Mouse (Mus musculus): ENCODE data around the gene Sox6. TPM values are rescaled to one million over a fixed set of nuclear protein-coding genes. Genes with fewer than 3 reads are reported as not detected.

Sox6 gene
- polyA plus RNA-seq, 1 experiment, result 2.9 TPM

DNA sequence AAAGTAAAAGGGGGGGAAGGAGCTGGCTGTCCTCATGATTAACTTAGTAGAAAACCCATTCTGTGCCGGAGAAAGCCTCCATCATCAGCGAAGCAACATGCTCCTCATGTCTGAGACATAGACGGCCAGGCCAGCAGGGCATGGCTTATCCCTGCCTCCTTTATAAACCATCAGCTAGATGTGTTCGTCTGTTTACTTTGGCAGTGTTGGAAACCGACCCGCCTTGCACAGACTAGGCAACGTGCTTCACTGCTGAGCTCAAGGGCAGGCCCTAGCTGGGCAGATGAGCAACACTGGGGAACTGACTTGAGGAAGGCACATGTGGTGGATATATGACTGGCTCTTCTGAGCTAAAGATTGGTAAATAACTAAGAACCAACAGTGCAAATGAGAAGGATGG lies 538.4 kb downstream of the Sox6 start:
- Histone ChIP-seq H3K4me1 (ENCODE audit: control insufficient read depth, insufficient read depth, low read length) (no peaks in the 10 kb centered on the region), H3K27ac (ENCODE audit: insufficient read depth, low read length) (no peak overlapping the region), H3K4me3 (ENCODE audit: insufficient read depth, low read length) (no peak overlapping the region)
- no peak for TF ChIP-seq CTCF (IDR thresholded peaks at IDR 0.05; ENCODE audit: borderline replicate concordance, insufficient read depth, low read length)
- no peak for TF ChIP-seq POLR2A (IDR thresholded peaks at IDR 0.05; ENCODE audit: low read depth, low read length)

DNA sequence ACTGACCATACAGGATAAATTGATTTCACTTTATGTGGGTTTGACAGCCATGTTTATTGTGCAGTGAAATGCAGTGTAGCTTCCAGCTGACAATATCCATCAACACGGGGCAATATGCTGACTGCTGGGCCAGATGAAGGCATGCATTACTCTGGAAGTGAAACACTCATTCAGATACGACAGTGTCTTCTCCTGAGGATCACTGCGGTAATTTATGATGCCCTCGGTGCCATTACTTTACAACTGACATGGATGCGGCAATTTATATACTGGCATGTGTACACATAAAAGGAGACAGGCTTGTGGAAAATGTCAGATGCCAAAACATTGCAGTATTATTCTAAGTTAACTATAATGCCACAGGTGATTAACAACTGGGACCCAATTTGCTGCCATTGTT lies 546.9 kb downstream of the Sox6 start:
- no peaks in the 10 kb centered on the region for H3K4me1 ChIP-seq (ENCODE audit: control insufficient read depth, insufficient read depth, low read length)
- H3K27ac ChIP-seq (ENCODE audit: insufficient read depth, low read length), result no peak overlapping the region
- no peak for TF ChIP-seq CTCF (IDR thresholded peaks at IDR 0.05; ENCODE audit: borderline replicate concordance, insufficient read depth, low read length)
- TF ChIP-seq POLR2A (IDR thresholded peaks at IDR 0.05; ENCODE audit: low read depth, low read length), result no peak
- no peak overlapping the region for H3K4me3 ChIP-seq (ENCODE audit: insufficient read depth, low read length)

DNA sequence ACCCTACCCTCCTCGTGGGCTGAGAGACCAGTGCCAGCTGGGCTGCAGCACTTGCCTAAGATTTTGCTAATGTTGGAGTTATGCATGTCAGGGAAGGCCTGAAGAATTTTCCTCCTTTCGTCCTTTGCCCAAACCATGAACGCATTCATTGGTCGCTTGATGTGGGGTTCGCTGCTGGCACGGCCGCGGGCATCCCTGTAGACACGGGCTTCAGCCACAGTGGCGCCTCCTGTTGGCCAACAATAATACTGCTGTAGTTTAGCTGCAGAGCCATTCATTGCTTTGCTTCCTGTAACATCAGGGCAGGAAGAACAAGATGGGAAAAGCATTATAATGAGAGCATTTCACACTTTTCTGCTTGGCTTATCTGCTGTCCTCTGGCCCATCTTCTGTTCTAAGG lies 549.0 kb downstream of the Sox6 start:
- Histone ChIP-seq H3K4me1 (ENCODE audit: control insufficient read depth, insufficient read depth, low read length) (no peaks in the 10 kb centered on the region), H3K27ac (ENCODE audit: insufficient read depth, low read length) (no peak overlapping the region), H3K4me3 (ENCODE audit: insufficient read depth, low read length) (no peak overlapping the region)
- TF ChIP-seq CTCF (IDR thresholded peaks at IDR 0.05; ENCODE audit: borderline replicate concordance, insufficient read depth, low read length), result no peak
- no peak for TF ChIP-seq POLR2A (IDR thresholded peaks at IDR 0.05; ENCODE audit: low read depth, low read length)

DNA sequence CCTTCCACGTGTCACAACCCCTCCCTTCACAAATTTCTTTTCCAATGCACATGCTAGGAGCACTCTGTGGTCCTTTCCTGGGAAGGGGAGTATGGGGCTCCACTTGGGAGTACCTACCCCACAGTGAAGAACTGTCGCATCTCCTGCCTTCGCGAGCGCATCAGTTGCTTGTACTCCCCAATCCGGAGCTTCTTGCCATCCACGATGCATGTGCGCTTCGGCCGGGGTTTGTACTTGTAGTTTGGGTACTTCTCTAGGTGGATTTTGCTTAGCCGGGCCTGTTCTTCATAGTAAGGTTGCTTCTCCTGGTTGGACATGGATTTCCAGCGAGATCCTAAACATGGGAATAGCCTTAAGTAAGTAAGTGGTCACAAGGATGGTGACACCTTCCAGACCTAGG lies 552.2 kb downstream of the Sox6 start:
- Histone ChIP-seq H3K27ac (ENCODE audit: insufficient read depth, low read length) (no peak overlapping the region), H3K4me3 (ENCODE audit: insufficient read depth, low read length) (no peak overlapping the region), H3K4me1 (ENCODE audit: control insufficient read depth, insufficient read depth, low read length) (no peaks in the 10 kb centered on the region)
- TF ChIP-seq CTCF (IDR thresholded peaks at IDR 0.05; ENCODE audit: borderline replicate concordance, insufficient read depth, low read length), result no peak
- TF ChIP-seq POLR2A (IDR thresholded peaks at IDR 0.05; ENCODE audit: low read depth, low read length), result no peak

DNA sequence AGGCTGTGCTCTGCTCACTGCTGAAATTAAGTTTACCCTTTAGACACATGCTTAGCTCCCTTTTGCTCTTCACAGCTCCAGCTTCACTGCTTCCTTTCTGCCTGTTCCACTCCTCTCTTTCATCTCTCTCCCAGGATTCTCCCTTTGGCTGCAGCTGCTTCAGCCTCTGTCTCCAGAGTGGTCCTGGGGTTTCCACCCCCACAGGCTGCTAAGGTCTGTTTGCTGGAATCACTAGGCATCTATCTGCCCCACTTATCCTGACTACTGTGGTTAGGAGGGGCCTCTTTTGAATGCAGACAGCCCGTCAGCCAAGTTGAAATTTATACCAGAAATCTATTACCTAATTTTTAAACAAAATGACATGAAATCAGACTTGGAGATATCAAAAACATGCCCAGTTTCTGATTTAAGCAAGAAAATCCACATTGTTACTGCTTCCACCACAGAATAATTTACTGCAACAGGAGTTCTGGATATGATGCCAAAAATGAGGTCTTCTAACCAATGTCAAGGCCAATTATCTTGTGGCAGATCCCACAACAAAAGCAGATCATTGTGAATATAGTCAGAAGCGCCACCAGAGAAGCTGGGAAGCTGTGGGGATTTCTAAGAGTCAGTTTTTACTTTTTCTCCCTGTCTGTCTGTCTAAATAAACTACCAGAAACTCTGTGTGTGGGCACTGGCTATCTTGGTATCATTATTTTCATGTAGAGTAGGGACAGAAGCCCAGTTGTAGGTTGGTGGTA lies 552.8 kb downstream of the Sox6 start:
- no peak overlapping the region for H3K4me3 ChIP-seq (ENCODE audit: insufficient read depth, low read length)
- no peaks in the 10 kb centered on the region for H3K4me1 ChIP-seq (ENCODE audit: control insufficient read depth, insufficient read depth, low read length)
- H3K27ac ChIP-seq (ENCODE audit: insufficient read depth, low read length), result no peak overlapping the region
- TF ChIP-seq POLR2A (IDR thresholded peaks at IDR 0.05; ENCODE audit: low read depth, low read length) (no peak), CTCF (IDR thresholded peaks at IDR 0.05; ENCODE audit: borderline replicate concordance, insufficient read depth, low read length) (no peak)

DNA sequence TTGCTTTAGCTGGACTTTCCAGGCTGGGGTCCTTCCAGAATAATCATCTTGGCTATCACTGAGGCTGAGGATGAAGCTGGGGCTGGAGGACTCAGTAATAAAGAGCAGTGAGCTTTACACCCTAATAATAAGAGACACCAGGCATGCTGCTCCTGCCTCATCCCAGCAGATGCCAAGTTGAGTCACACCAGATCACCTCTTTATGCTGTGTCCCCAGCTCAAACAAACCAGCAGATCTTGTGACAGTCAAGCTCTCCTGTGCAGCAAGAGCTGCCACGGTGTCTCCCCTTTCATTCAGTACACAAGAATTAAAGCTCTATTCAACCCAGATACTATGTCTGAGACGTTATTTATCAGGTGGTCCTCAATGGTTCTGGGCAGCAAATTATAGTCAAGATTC lies 560.8 kb downstream of the Sox6 start:
- H3K4me1 ChIP-seq (ENCODE audit: control insufficient read depth, insufficient read depth, low read length), result no peaks in the 10 kb centered on the region
- TF ChIP-seq CTCF (IDR thresholded peaks at IDR 0.05; ENCODE audit: borderline replicate concordance, insufficient read depth, low read length) (no peak), POLR2A (IDR thresholded peaks at IDR 0.05; ENCODE audit: low read depth, low read length) (no peak)
- H3K4me3 ChIP-seq (ENCODE audit: insufficient read depth, low read length), result no peak overlapping the region
- no peak overlapping the region for H3K27ac ChIP-seq (ENCODE audit: insufficient read depth, low read length)

DNA sequence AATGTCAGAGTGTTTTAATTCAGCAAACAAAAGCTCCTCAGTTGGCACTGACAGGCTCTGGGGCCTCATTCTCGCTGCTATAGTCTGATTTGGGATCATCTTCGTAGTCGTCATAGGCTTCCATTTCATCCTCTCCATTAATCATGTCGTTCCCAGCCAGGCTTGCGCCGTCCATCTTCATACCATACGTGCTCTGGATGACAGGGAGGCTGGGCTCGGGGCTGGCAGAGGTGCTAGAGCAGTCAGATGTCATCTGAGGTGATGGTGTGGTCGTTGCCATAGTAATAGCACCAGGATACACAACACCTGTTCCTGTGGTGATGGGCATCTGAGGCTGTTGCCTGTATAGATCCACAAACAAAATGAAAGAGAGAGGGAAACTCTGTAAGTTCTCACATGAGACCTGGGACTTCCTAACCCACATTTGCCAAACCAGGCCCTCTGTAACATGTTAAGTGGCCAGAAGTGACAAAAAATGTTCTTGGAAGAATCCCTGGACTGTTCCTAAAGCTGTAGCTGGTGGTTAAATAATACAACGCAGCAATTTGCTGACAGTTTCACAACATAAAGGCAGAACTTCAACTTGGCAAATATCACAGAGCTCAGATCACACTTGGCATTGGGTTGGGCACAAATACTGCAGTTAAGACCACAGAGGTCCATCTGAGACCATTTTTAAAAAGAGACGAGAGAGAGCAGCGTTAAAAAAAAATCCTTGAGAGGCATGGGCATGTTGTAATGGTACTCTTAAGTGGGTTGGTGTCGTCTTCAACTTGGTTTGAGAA lies 561.5 kb downstream of the Sox6 start:
- H3K4me3 ChIP-seq (ENCODE audit: insufficient read depth, low read length), result no peak overlapping the region
- H3K27ac ChIP-seq (ENCODE audit: insufficient read depth, low read length), result no peak overlapping the region
- H3K4me1 ChIP-seq (ENCODE audit: control insufficient read depth, insufficient read depth, low read length), result no peaks in the 10 kb centered on the region
- TF ChIP-seq POLR2A (IDR thresholded peaks at IDR 0.05; ENCODE audit: low read depth, low read length) (no peak), CTCF (IDR thresholded peaks at IDR 0.05; ENCODE audit: borderline replicate concordance, insufficient read depth, low read length) (no peak)

DNA sequence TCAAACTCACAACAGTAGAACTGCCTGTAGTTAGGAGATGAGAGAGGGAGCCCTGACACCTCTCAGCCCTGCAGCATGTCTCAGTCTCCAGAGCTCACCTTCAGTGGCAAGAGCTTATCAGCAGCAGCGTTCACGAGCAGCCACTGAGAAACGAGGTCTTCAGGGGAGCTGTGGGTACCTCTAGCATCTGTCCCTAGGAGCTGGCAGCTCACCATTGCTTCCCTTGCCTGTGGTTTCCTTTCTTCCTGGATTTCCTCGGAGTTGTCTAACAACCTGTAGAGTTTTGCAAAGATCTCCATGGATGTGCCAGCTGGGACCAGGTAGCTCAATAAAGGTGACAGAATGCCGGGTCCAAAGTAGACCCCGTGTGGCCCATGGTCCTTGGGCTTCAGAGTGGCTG lies 563.4 kb downstream of the Sox6 start:
- Histone ChIP-seq H3K27ac (ENCODE audit: insufficient read depth, low read length) (no peak overlapping the region), H3K4me1 (ENCODE audit: control insufficient read depth, insufficient read depth, low read length) (no peaks in the 10 kb centered on the region), H3K4me3 (ENCODE audit: insufficient read depth, low read length) (no peak overlapping the region)
- TF ChIP-seq POLR2A (IDR thresholded peaks at IDR 0.05; ENCODE audit: low read depth, low read length) (no peak), CTCF (IDR thresholded peaks at IDR 0.05; ENCODE audit: borderline replicate concordance, insufficient read depth, low read length) (no peak)

DNA sequence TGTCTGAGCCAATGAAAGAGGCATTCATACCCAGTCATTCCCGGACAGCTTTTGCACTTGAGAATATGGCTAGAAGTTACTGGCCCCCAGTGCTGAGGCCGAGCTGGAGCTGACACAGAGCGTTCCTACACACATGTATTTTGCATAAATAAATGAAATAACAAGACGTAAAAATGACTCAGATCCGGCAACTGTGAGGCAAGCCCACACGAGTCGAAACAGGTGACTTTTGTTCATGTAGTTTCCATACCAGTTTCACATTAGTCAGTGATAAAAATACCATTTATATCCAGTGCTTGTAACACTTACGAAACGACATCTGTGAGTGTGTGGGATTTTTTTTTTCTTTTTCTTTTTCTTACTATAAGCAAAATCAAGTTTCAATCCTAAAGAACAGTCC lies 564.5 kb downstream of the Sox6 start:
- Histone ChIP-seq H3K4me1 (ENCODE audit: control insufficient read depth, insufficient read depth, low read length) (no peaks in the 10 kb centered on the region), H3K27ac (ENCODE audit: insufficient read depth, low read length) (no peak overlapping the region), H3K4me3 (ENCODE audit: insufficient read depth, low read length) (no peak overlapping the region)
- TF ChIP-seq CTCF (IDR thresholded peaks at IDR 0.05; ENCODE audit: borderline replicate concordance, insufficient read depth, low read length), result no peak
- TF ChIP-seq POLR2A (IDR thresholded peaks at IDR 0.05; ENCODE audit: low read depth, low read length), result no peak

DNA sequence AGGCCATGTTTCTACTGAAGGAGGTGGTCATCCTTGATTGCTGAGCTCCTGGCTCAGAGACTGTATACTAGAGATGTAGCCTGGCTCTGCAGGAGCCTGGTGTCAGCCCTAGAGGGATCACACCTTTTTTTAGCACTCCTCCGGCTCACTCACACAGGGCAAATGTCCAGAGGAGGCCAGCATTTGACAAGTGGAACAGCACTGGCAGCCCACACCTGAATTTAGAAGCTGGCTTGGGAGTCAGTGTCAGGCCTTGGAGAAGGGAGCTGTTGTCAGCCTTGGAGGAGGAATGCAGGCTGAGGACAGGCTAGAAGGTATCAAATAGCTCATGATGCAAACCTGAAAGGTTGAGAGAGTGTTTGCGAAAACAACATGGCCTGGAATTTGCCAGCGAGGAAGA lies 565.7 kb downstream of the Sox6 start:
- no peaks in the 10 kb centered on the region for H3K4me1 ChIP-seq (ENCODE audit: control insufficient read depth, insufficient read depth, low read length)
- H3K27ac ChIP-seq (ENCODE audit: insufficient read depth, low read length), result no peak overlapping the region
- TF ChIP-seq CTCF (IDR thresholded peaks at IDR 0.05; ENCODE audit: borderline replicate concordance, insufficient read depth, low read length) (no peak), POLR2A (IDR thresholded peaks at IDR 0.05; ENCODE audit: low read depth, low read length) (no peak)
- H3K4me3 ChIP-seq (ENCODE audit: insufficient read depth, low read length), result no peak overlapping the region

All from embryonic fibroblast, embryonic 13.5 days (primary cell).